Mouse (Mus musculus) forebrain, embryonic 11.5 days (tissue): ENCODE data around the gene Hkdc1. TPM values are rescaled to one million over a fixed set of nuclear protein-coding genes. Genes with fewer than 3 reads are reported as not detected.

Experiments used
- ATAC-seq: fragments of 200-750 bp; cut with Nextera tagmentation; replicated peaks from 2 replicates; pipeline ENCODE4 v1.8.0; 2017; ENCODE audit warnings: moderate TSS enrichment; ENCODE audit not compliant: low FRiP score
- DNase-seq: peaks from one replicate; pipeline ENCODE4 v3.0.0-alpha.2; 2017; ENCODE audit warnings: low spot score
- H3K27ac ChIP-seq: fragments of 300-500 bp; sonication (generic); 2 replicates; pipeline ENCODE4 v1.5.1; 2014; ENCODE audit warnings: low read depth, low read length
- H3K27me3 ChIP-seq: fragments of 300-500 bp; sonication (generic); 2 replicates; pipeline ENCODE4 v1.6.1; 2014; ENCODE audit warnings: mild to moderate bottlenecking, low read length, mixed read lengths; ENCODE audit not compliant: control insufficient read depth, insufficient read depth
- H3K36me3 ChIP-seq: fragments of 300-500 bp; sonication (generic); 2 replicates; pipeline ENCODE4 v1.6.1; 2014; ENCODE audit warnings: mild to moderate bottlenecking, low read length, moderate library complexity, mixed read lengths; ENCODE audit not compliant: control insufficient read depth, insufficient read depth
- H3K4me1 ChIP-seq: fragments of 300-500 bp; sonication (generic); replicated peaks from 2 replicates; pipeline ENCODE4 v1.6.1; 2014; ENCODE audit warnings: low read length, mixed read lengths; ENCODE audit not compliant: control insufficient read depth, insufficient read depth
- H3K4me2 ChIP-seq: fragments of 300-500 bp; sonication (generic); 2 replicates; pipeline ENCODE4 v1.6.1; 2014; ENCODE audit warnings: low read depth, mild to moderate bottlenecking, low read length, moderate library complexity, mixed read lengths; ENCODE audit not compliant: severe bottlenecking
- H3K4me3 ChIP-seq: fragments of 300-500 bp; sonication (generic); 2 replicates; pipeline ENCODE4 v1.5.1; 2014; ENCODE audit warnings: low read depth, low read length
- H3K9ac ChIP-seq: fragments of 300-500 bp; sonication (generic); 2 replicates; pipeline ENCODE4 v1.6.1; 2014; ENCODE audit warnings: low read length
- H3K9me3 ChIP-seq: fragments of 300-500 bp; sonication (generic); 2 replicates; pipeline ENCODE4 v1.6.1; 2016; ENCODE audit warnings: low read length, mixed read lengths; ENCODE audit not compliant: control insufficient read depth
- WGBS: fragments of 180-500 bp; shearing (Covaris S2); extraction: QIAGEN DNeasy Blood & Tissue Kit; methylation state at CpG from one replicate; pipeline ENCODE4 v1.1.7; 2014; 5-methylcytosine and 5-hydroxymethylcytosine counted together
- polyA plus RNA-seq: library from polyadenylated mRNA; unstranded; fragments of >200 nt; fragmentation: Nextera tagmentation; extraction: Ambion mirVana; gene quantifications from 2 replicates; pipeline ENCODE4 v1.2.1, GENCODE M21; 2014

Hkdc1 gene
- polyA plus RNA-seq, 1 experiment from 2014 or later, result not detected

GRCm38 (mm10) chr10:62425081-62425871 lies 3.0 kb upstream of the Hkdc1 start:
- no peak for ATAC-seq
- H3K27ac ChIP-seq, result no peak overlapping the region

GRCm38 (mm10) chr10:62421127-62421526 lies 1.2 kb downstream of the Hkdc1 start:
- ATAC-seq (no peak), DNase-seq (no peak)
- no peak overlapping the region for H3K4me3 ChIP-seq
- H3K4me1 ChIP-seq, result no peaks in the 10 kb centered on the region
- no peaks in the 10 kb centered on the region for H3K36me3 ChIP-seq
- WGBS, result 92% methylated on average over 3 of the region's 3 CpGs
- no peaks in the 10 kb centered on the region for H3K9me3 ChIP-seq
- H3K9ac ChIP-seq, result no peak overlapping the region
- no peaks in the 10 kb centered on the region for H3K27me3 ChIP-seq
- H3K27ac ChIP-seq, result no peak overlapping the region
- H3K4me2 ChIP-seq, result no peak overlapping the region

More at GRCm38 (mm10) chr10:62425081-62425871, 3.0 kb upstream of the Hkdc1 start:
- H3K4me2 ChIP-seq, result no peak overlapping the region
- H3K27me3 ChIP-seq, result no peaks in the 10 kb centered on the region
- peaks cover 11% of the 10 kb centered on the region for H3K36me3 ChIP-seq
- H3K9ac ChIP-seq, result no peak overlapping the region
- H3K9me3 ChIP-seq, result no peaks in the 10 kb centered on the region
- no peaks in the 10 kb centered on the region for H3K4me1 ChIP-seq
- WGBS, result 55% methylated on average over 9 of the region's 9 CpGs
- no peak overlapping the region for H3K4me3 ChIP-seq
- DNase-seq, result no peak

GRCm38 (mm10) chr10:62420399-62420798 lies 1.9 kb downstream of the Hkdc1 start:
- DNase-seq (no peak), ATAC-seq (no peak)
- Histone ChIP-seq H3K27ac (no peak overlapping the region), H3K4me2 (no peak overlapping the region), H3K4me3 (no peak overlapping the region), H3K27me3 (no peaks in the 10 kb centered on the region), H3K9ac (no peak overlapping the region), H3K4me1 (no peaks in the 10 kb centered on the region), H3K9me3 (no peaks in the 10 kb centered on the region), H3K36me3 (no peaks in the 10 kb centered on the region)
- 77% methylated on average over 6 of the region's 6 CpGs for WGBS

- Histone ChIP-seq H3K9me3 (no peaks in the 10 kb centered on the region), H3K4me2 (no peak overlapping the region), H3K9ac (no peak overlapping the region), H3K4me3 (no peak overlapping the region), H3K36me3 (no peaks in the 10 kb centered on the region), H3K27me3 (no peaks in the 10 kb centered on the region), H3K4me1 (no peaks in the 10 kb centered on the region), H3K27ac (no peak overlapping the region)
- DNase-seq (no peak), ATAC-seq (no peak)
- WGBS, result 85% methylated on average over 5 of the region's 5 CpGs
Observed at GRCm38 (mm10) chr10:62419422-62419821, 2.9 kb downstream of the Hkdc1 start.

- no peak for ATAC-seq
- WGBS, result 55% methylated on average over 7 of the region's 7 CpGs
Observed at GRCm38 (mm10) chr10:62418831-62419356, 3.4 kb downstream of the Hkdc1 start.

GRCm38 (mm10) chr10:62413606-62413982 lies 8.7 kb downstream of the Hkdc1 start:
- no peak overlapping the region for H3K4me3 ChIP-seq
- DNase-seq (no peak), ATAC-seq (no peak)
- WGBS, result 54% methylated on average over 4 of the region's 4 CpGs
- no peak overlapping the region for H3K27ac ChIP-seq
- no peaks in the 10 kb centered on the region for H3K27me3 ChIP-seq
- no peaks in the 10 kb centered on the region for H3K9me3 ChIP-seq
- no peak overlapping the region for H3K4me2 ChIP-seq
- H3K4me1 ChIP-seq, result no peaks in the 10 kb centered on the region
- no peaks in the 10 kb centered on the region for H3K36me3 ChIP-seq
- H3K9ac ChIP-seq, result no peak overlapping the region

More at GRCm38 (mm10) chr10:62418831-62419356, 3.4 kb downstream of the Hkdc1 start:
- H3K4me1 ChIP-seq, result no peaks in the 10 kb centered on the region
- no peak overlapping the region for H3K4me2 ChIP-seq
- H3K9ac ChIP-seq, result no peak overlapping the region
- H3K27ac ChIP-seq, result no peak overlapping the region
- no peak overlapping the region for H3K4me3 ChIP-seq
- H3K27me3 ChIP-seq, result no peaks in the 10 kb centered on the region
- no peaks in the 10 kb centered on the region for H3K9me3 ChIP-seq
- H3K36me3 ChIP-seq, result no peaks in the 10 kb centered on the region
- DNase-seq, result no peak

GRCm38 (mm10) chr10:62412906-62413605 lies 9.2 kb downstream of the Hkdc1 start:
- no peaks in the 10 kb centered on the region for H3K27me3 ChIP-seq
- H3K4me2 ChIP-seq, result no peak overlapping the region
- ATAC-seq (no peak), DNase-seq (no peak)
- H3K9ac ChIP-seq, result no peak overlapping the region
- no peaks in the 10 kb centered on the region for H3K9me3 ChIP-seq
- WGBS, result 49% methylated on average over 8 of the region's 8 CpGs
- H3K36me3 ChIP-seq, result no peaks in the 10 kb centered on the region
- H3K27ac ChIP-seq, result no peak overlapping the region
- no peaks in the 10 kb centered on the region for H3K4me1 ChIP-seq
- H3K4me3 ChIP-seq, result no peak overlapping the region

- Histone ChIP-seq H3K27ac (no peak overlapping the region), H3K27me3 (no peaks in the 10 kb centered on the region), H3K9ac (no peak overlapping the region), H3K4me1 (no peaks in the 10 kb centered on the region), H3K9me3 (no peaks in the 10 kb centered on the region), H3K4me2 (no peak overlapping the region), H3K4me3 (no peak overlapping the region), H3K36me3 (no peaks in the 10 kb centered on the region)
- no peak for ATAC-seq
- no peak for DNase-seq
- 70% methylated on average over 19 of the region's 19 CpGs for WGBS
Observed at GRCm38 (mm10) chr10:62411431-62412410, 10.6 kb downstream of the Hkdc1 start.
